Mouse (Mus musculus): ENCODE data around the gene Kcnma1. TPM values are rescaled to one million over a fixed set of nuclear protein-coding genes. Genes with fewer than 3 reads are reported as not detected.

Gene Kcnma1
- polyA plus RNA-seq, 1 experiment: 0.29 TPM

GRCm38 (mm10) chr14:23522606-23523159 lies 491.6 kb downstream of the Kcnma1 start:
- Histone ChIP-seq H3K4me3 (ENCODE audit: extremely low read depth, insufficient read depth, insufficient read length) (no peak overlapping the region), H3K27ac (ENCODE audit: insufficient read depth, low read length) (no peak overlapping the region), H3K36me3 (ENCODE audit: control insufficient read depth, insufficient read depth, low read length) (no peaks in the 10 kb centered on the region), H3K27me3 (ENCODE audit: control insufficient read depth, insufficient read depth, low read length) (no peaks in the 10 kb centered on the region), H3K4me1 (ENCODE audit: control insufficient read depth, insufficient read depth, insufficient read length) (no peaks in the 10 kb centered on the region)
- TF ChIP-seq POLR2A (IDR thresholded peaks at IDR 0.05; ENCODE audit: low read depth, low read length) (no peak), CTCF (IDR thresholded peaks at IDR 0.05; ENCODE audit: extremely low read depth, insufficient read depth, insufficient read length, insufficient replicate concordance) (no peak)
- 80% methylated on average over 4 of the region's 4 CpGs for WGBS
- DNase-seq (ENCODE audit: low read depth in 1 of 2, low spot score in 2 of 2): no peak

- Histone ChIP-seq H3K36me3 (ENCODE audit: control insufficient read depth, insufficient read depth, low read length) (no peaks in the 10 kb centered on the region), H3K27me3 (ENCODE audit: control insufficient read depth, insufficient read depth, low read length) (no peaks in the 10 kb centered on the region), H3K27ac (ENCODE audit: insufficient read depth, low read length) (no peak overlapping the region), H3K4me3 (ENCODE audit: extremely low read depth, insufficient read depth, insufficient read length) (no peak overlapping the region), H3K4me1 (ENCODE audit: control insufficient read depth, insufficient read depth, insufficient read length) (no peaks in the 10 kb centered on the region)
- 80% methylated on average over 10 of the region's 10 CpGs for WGBS
- DNase-seq (ENCODE audit: low read depth in 1 of 2, low spot score in 2 of 2): no peak
- TF ChIP-seq CTCF (IDR thresholded peaks at IDR 0.05; ENCODE audit: extremely low read depth, insufficient read depth, insufficient read length, insufficient replicate concordance): no peak
- no peak for TF ChIP-seq POLR2A (IDR thresholded peaks at IDR 0.05; ENCODE audit: low read depth, low read length)
Observed at GRCm38 (mm10) chr14:23521080-23521684, 493.1 kb downstream of the Kcnma1 start.

GRCm38 (mm10) chr14:23517374-23517773 lies 496.9 kb downstream of the Kcnma1 start:
- no peaks in the 10 kb centered on the region for H3K4me1 ChIP-seq (ENCODE audit: control insufficient read depth, insufficient read depth, insufficient read length)
- TF ChIP-seq CTCF (IDR thresholded peaks at IDR 0.05; ENCODE audit: extremely low read depth, insufficient read depth, insufficient read length, insufficient replicate concordance) (no peak), POLR2A (IDR thresholded peaks at IDR 0.05; ENCODE audit: low read depth, low read length) (no peak)
- no peaks in the 10 kb centered on the region for H3K36me3 ChIP-seq (ENCODE audit: control insufficient read depth, insufficient read depth, low read length)
- DNase-seq (ENCODE audit: low read depth in 1 of 2, low spot score in 2 of 2): no peak
- no peak overlapping the region for H3K4me3 ChIP-seq (ENCODE audit: extremely low read depth, insufficient read depth, insufficient read length)
- H3K27ac ChIP-seq (ENCODE audit: insufficient read depth, low read length): no peak overlapping the region
- no peaks in the 10 kb centered on the region for H3K27me3 ChIP-seq (ENCODE audit: control insufficient read depth, insufficient read depth, low read length)
- 80% methylated on average over 2 of the region's 2 CpGs for WGBS

- H3K36me3 ChIP-seq (ENCODE audit: control insufficient read depth, insufficient read depth, low read length): no peaks in the 10 kb centered on the region
- 83% methylated on average over 5 of the region's 5 CpGs for WGBS
- no peak for DNase-seq (ENCODE audit: low read depth in 1 of 2, low spot score in 2 of 2)
- H3K4me3 ChIP-seq (ENCODE audit: extremely low read depth, insufficient read depth, insufficient read length): no peak overlapping the region
- H3K27me3 ChIP-seq (ENCODE audit: control insufficient read depth, insufficient read depth, low read length): no peaks in the 10 kb centered on the region
- no peaks in the 10 kb centered on the region for H3K4me1 ChIP-seq (ENCODE audit: control insufficient read depth, insufficient read depth, insufficient read length)
- H3K27ac ChIP-seq (ENCODE audit: insufficient read depth, low read length): no peak overlapping the region
- TF ChIP-seq CTCF (IDR thresholded peaks at IDR 0.05; ENCODE audit: extremely low read depth, insufficient read depth, insufficient read length, insufficient replicate concordance) (no peak), POLR2A (IDR thresholded peaks at IDR 0.05; ENCODE audit: low read depth, low read length) (no peak)
Observed at GRCm38 (mm10) chr14:23509792-23510191, 504.5 kb downstream of the Kcnma1 start.

GRCm38 (mm10) chr14:23502236-23502790 lies 512.0 kb downstream of the Kcnma1 start:
- 45% methylated on average over 8 of the region's 8 CpGs for WGBS
- no peak overlapping the region; the same call in 1 of the 2 replicates for H3K27ac ChIP-seq (ENCODE audit: insufficient read depth, low read length)
- H3K4me3 ChIP-seq (ENCODE audit: extremely low read depth, insufficient read depth, insufficient read length): no peak overlapping the region
- TF ChIP-seq POLR2A (IDR thresholded peaks at IDR 0.05; ENCODE audit: low read depth, low read length): no peak
- no peak for TF ChIP-seq CTCF (IDR thresholded peaks at IDR 0.05; ENCODE audit: extremely low read depth, insufficient read depth, insufficient read length, insufficient replicate concordance)
- no peaks in the 10 kb centered on the region for H3K36me3 ChIP-seq (ENCODE audit: control insufficient read depth, insufficient read depth, low read length)
- no peaks in the 10 kb centered on the region for H3K27me3 ChIP-seq (ENCODE audit: control insufficient read depth, insufficient read depth, low read length)
- no peaks in the 10 kb centered on the region for H3K4me1 ChIP-seq (ENCODE audit: control insufficient read depth, insufficient read depth, insufficient read length)
- no peak for DNase-seq (ENCODE audit: low read depth in 1 of 2, low spot score in 2 of 2)

- WGBS: 90% methylated on average over 3 of the region's 3 CpGs
- TF ChIP-seq CTCF (IDR thresholded peaks at IDR 0.05; ENCODE audit: extremely low read depth, insufficient read depth, insufficient read length, insufficient replicate concordance): no peak
- TF ChIP-seq POLR2A (IDR thresholded peaks at IDR 0.05; ENCODE audit: low read depth, low read length): no peak
Observed at GRCm38 (mm10) chr14:23496801-23497200, 517.5 kb downstream of the Kcnma1 start.

GRCm38 (mm10) chr14:23496236-23496740 lies 518.0 kb downstream of the Kcnma1 start:
- Histone ChIP-seq H3K27ac (ENCODE audit: insufficient read depth, low read length) (no peak overlapping the region), H3K4me1 (ENCODE audit: control insufficient read depth, insufficient read depth, insufficient read length) (no peaks in the 10 kb centered on the region)
- 83% methylated on average over 4 of the region's 4 CpGs for WGBS

More at GRCm38 (mm10) chr14:23496801-23497200, 517.5 kb downstream of the Kcnma1 start:
- Histone ChIP-seq H3K27me3 (ENCODE audit: control insufficient read depth, insufficient read depth, low read length) (no peaks in the 10 kb centered on the region), H3K36me3 (ENCODE audit: control insufficient read depth, insufficient read depth, low read length) (no peaks in the 10 kb centered on the region), H3K4me3 (ENCODE audit: extremely low read depth, insufficient read depth, insufficient read length) (no peak overlapping the region), H3K4me1 (ENCODE audit: control insufficient read depth, insufficient read depth, insufficient read length) (no peaks in the 10 kb centered on the region), H3K27ac (ENCODE audit: insufficient read depth, low read length) (no peak overlapping the region)
- no peak for DNase-seq (ENCODE audit: low read depth in 1 of 2, low spot score in 2 of 2)

More at GRCm38 (mm10) chr14:23496236-23496740, 518.0 kb downstream of the Kcnma1 start:
- H3K27me3 ChIP-seq (ENCODE audit: control insufficient read depth, insufficient read depth, low read length): no peaks in the 10 kb centered on the region
- H3K36me3 ChIP-seq (ENCODE audit: control insufficient read depth, insufficient read depth, low read length): no peaks in the 10 kb centered on the region
- TF ChIP-seq POLR2A (IDR thresholded peaks at IDR 0.05; ENCODE audit: low read depth, low read length) (no peak), CTCF (IDR thresholded peaks at IDR 0.05; ENCODE audit: extremely low read depth, insufficient read depth, insufficient read length, insufficient replicate concordance) (no peak)
- no peak overlapping the region for H3K4me3 ChIP-seq (ENCODE audit: extremely low read depth, insufficient read depth, insufficient read length)
- DNase-seq (ENCODE audit: low read depth in 1 of 2, low spot score in 2 of 2): no peak
